Mouse (Mus musculus) liver, embryonic 14.5 days (tissue): ENCODE measurements around the gene Clcn3.

Source experiments
- CTCF ChIP-seq: IDR thresholded peaks from 2 replicates; pipeline ENCODE4 v1.5.1; 2016; ENCODE audit warnings: antibody characterized with exemption, low read depth, control low read depth
- EP300 ChIP-seq: IDR thresholded peaks from 2 replicates; pipeline ENCODE4 v1.6.1; 2016; ENCODE audit warnings: antibody characterized with exemption, low read depth

DNA sequence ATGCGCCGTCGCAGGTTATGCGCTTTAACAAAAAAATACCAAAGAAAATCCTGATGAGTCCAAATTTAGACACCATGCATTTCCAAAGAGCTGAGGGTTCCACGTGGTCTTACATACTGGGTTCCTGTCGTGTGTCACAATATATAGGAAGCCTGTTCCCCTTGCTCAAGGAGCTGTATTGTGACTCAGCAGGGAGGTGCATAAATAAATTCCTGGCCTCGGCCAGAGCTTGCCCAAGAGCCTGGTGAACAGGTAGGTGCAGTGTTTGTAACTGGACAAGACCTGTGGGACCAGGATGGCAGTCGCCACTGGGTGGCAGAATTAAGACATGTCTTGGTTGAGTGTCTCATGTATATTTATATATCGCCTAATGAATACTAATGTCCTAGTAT lies 584 bp upstream of the Clcn3 start:
- peak; percentile 21; the same call in 1 of the 2 replicates for TF ChIP-seq EP300
- peak; percentile 78 for TF ChIP-seq CTCF
